9 mouse cellular contexts compared by ENCODE assay signal in genomic region chr13:56601199-56601598, GRCm38 (mm10). TPM values are rescaled to one million over a fixed set of nuclear protein-coding genes. Genes with fewer than 3 reads are reported as not detected.
DNase-seq lines count a peak whose midpoint lies in the region; ATAC-seq lines count a peak whose summit lies in the region.
"Had no signal": no experiment of that assay in that cellular context is flagged by ENCODE, and none has a peak within 500 bp of the region (broad histone marks: within the 10 kb centered on the region; RNA-seq: fewer than 3 reads in every experiment).

No protein-coding gene starts in this region.

- H3K36me3 ChIP-seq in kidney, embryonic 15.5 days, result no peaks in the 10 kb centered on the region
- H3K36me3 ChIP-seq in heart, embryonic 16.5 days (ENCODE audit: control insufficient read depth, insufficient read depth), result no peaks in the 10 kb centered on the region
- no peaks in the 10 kb centered on the region for H3K36me3 ChIP-seq in macrophage (ENCODE audit: inconsistent target)
- no peaks in the 10 kb centered on the region for H3K36me3 ChIP-seq in liver, embryonic 11.5 days (ENCODE audit: control insufficient read depth, insufficient read depth, low read length)
- H3K36me3 ChIP-seq: hindbrain, embryonic 15.5 days had no signal

- H3K9ac ChIP-seq in kidney, embryonic 15.5 days, result no peak overlapping the region
- no peak overlapping the region; the same call in 1 of the 2 replicates for H3K9ac ChIP-seq in heart, embryonic 16.5 days (ENCODE audit: low read length)
- no peak overlapping the region for H3K9ac ChIP-seq in liver, embryonic 11.5 days (ENCODE audit: low read depth, low read length)
- H3K9ac ChIP-seq: hindbrain, embryonic 15.5 days had no signal

- peak overlapping the region; percentile 83 for H3K27ac ChIP-seq in kidney, embryonic 15.5 days
- H3K27ac ChIP-seq in heart, embryonic 16.5 days (ENCODE audit: low read length), result peak overlapping the region; percentile 89
- H3K27ac ChIP-seq in macrophage, result peak overlapping the region; percentile 62
- H3K27ac ChIP-seq in liver, embryonic 11.5 days (ENCODE audit: low read depth, low read length), result no peak overlapping the region
- H3K27ac ChIP-seq: hindbrain, embryonic 15.5 days had no signal

- H3K4me1 ChIP-seq in kidney, embryonic 15.5 days, result peaks cover 58% of the 10 kb centered on the region
- peaks cover 39% of the 10 kb centered on the region for H3K4me1 ChIP-seq in heart, embryonic 16.5 days (ENCODE audit: control insufficient read depth, insufficient read depth, low read length)
- no peaks in the 10 kb centered on the region for H3K4me1 ChIP-seq in liver, embryonic 11.5 days (replicated peaks; ENCODE audit: control insufficient read depth, insufficient read depth, low read length)

- H3K27me3 ChIP-seq in kidney, embryonic 15.5 days, result peaks cover 3% of the 10 kb centered on the region; the same call in 1 of the 2 replicates
- H3K27me3 ChIP-seq in heart, embryonic 16.5 days (ENCODE audit: control insufficient read depth, insufficient read depth, low read length), result no peaks in the 10 kb centered on the region; the same call in 1 of the 2 replicates
- H3K27me3 ChIP-seq in liver, embryonic 11.5 days (replicated peaks; ENCODE audit: control insufficient read depth, insufficient read depth, low read length), result no peaks in the 10 kb centered on the region
- H3K27me3 ChIP-seq: hindbrain, embryonic 15.5 days had no signal

- H3K9me3 ChIP-seq in kidney, embryonic 15.5 days (replicated peaks), result no peaks in the 10 kb centered on the region
- H3K9me3 ChIP-seq in heart, embryonic 16.5 days (replicated peaks; ENCODE audit: control insufficient read depth, low read length), result no peaks in the 10 kb centered on the region
- no peaks in the 10 kb centered on the region for H3K9me3 ChIP-seq in liver, embryonic 11.5 days (ENCODE audit: control insufficient read depth, low read length)
- H3K9me3 ChIP-seq: hindbrain, embryonic 15.5 days had no signal

- H3K4me2 ChIP-seq in kidney, embryonic 15.5 days, result no peak overlapping the region
- H3K4me2 ChIP-seq in heart, embryonic 16.5 days (ENCODE audit: low read depth, low read length), result no peak overlapping the region
- no peak overlapping the region for H3K4me2 ChIP-seq in liver, embryonic 11.5 days
- H3K4me2 ChIP-seq: hindbrain, embryonic 15.5 days had no signal

- ATAC-seq in kidney, embryonic 15.5 days (replicated peaks; ENCODE audit: low FRiP score), result no peak; the same call in 1 of the 2 replicates
- ATAC-seq in heart, embryonic 16.5 days (replicated peaks; ENCODE audit: extremely low read depth, insufficient read depth, low FRiP score), result peak; percentile 47
- ATAC-seq in liver, embryonic 11.5 days (replicated peaks; ENCODE audit: low FRiP score), result no peak

- no peaks in the 10 kb centered on the region for H3K79me2 ChIP-seq in macrophage (ENCODE audit: inconsistent target)

- no peak for DNase-seq in kidney, adult 8-10 months
- DNase-seq in embryo, embryonic 10 days (ENCODE audit: low spot score), result peak; percentile 73
- DNase-seq in cerebellum, postnatal 10 days, result no peak
- no peak for DNase-seq in liver, embryonic 11.5 days (ENCODE audit: low spot score)
- DNase-seq in kidney, adult 11 months, result no peak

- no peak overlapping the region for H3K4me3 ChIP-seq in kidney, embryonic 15.5 days (replicated peaks)
- H3K4me3 ChIP-seq in heart, embryonic 16.5 days (ENCODE audit: low read length), result no peak overlapping the region
- H3K4me3 ChIP-seq in macrophage (ENCODE audit: inconsistent target), result no peak overlapping the region
- H3K4me3 ChIP-seq in liver, embryonic 11.5 days (ENCODE audit: low read depth, low read length), result no peak overlapping the region
- H3K4me3 ChIP-seq: hindbrain, embryonic 15.5 days had no signal

- WGBS in kidney, embryonic 15.5 days, result 29% methylated on average over 11 of the region's 11 CpGs
- WGBS in heart, embryonic 16.5 days, result 24% methylated on average over 11 of the region's 11 CpGs
- 12% methylated on average over 11 of the region's 11 CpGs for WGBS in macrophage (ENCODE audit: missing documents)
- 45% methylated on average over 11 of the region's 11 CpGs for WGBS in liver, embryonic 11.5 days

RNA-seq across cellular contexts. Expression of gene Tgfbi, which starts 8.1 kb away (rescaled TPM):
- polyA plus RNA-seq in kidney, embryonic 15.5 days (2015; fragmentation: Nextera tagmentation; extraction: Ambion mirVana), result 121 and 135 TPM in 2 replicates
- polyA plus RNA-seq in heart, embryonic 16.5 days (2015; fragmentation: Nextera tagmentation; extraction: Ambion mirVana), result 32.7 and 39.5 TPM in 2 replicates
- total RNA-seq in macrophage (2018; cell fraction: chromatin; rRNA removed), result 10 to 100 TPM in 22 of 26 experiments, 1 to 10 TPM in 4; 5.1 to 68.8 (median 24.5) TPM
- 10 to 100 TPM in 23 of 26 experiments, 1 to 10 TPM in 3; 8.6 to 81.9 (median 35.9) TPM for total RNA-seq in macrophage (2018; cell fraction: cytosol; rRNA removed)
- 100 to 1,000 TPM in 3 of 26 experiments, 10 to 100 TPM in 23; 12.2 to 255 (median 66.8) TPM for total RNA-seq in macrophage (2018; cell fraction: nucleus; rRNA removed)
- 9.3 to 47.2 TPM (median 39.5 TPM) in 3 replicates for polyA plus RNA-seq in macrophage (2018)
- polyA plus RNA-seq in liver, embryonic 11.5 days (2014; fragmentation: Nextera tagmentation; extraction: Ambion mirVana), result 27.6 and 28.2 TPM in 2 replicates

RNA-seq across cellular contexts. Expression of gene Lect2, which starts 52.9 kb away (rescaled TPM):
- polyA plus RNA-seq in kidney, embryonic 15.5 days (2015; fragmentation: Nextera tagmentation; extraction: Ambion mirVana), result 1.8 and 2.5 TPM in 2 replicates
- not detected in 2 replicates for polyA plus RNA-seq in heart, embryonic 16.5 days (2015; fragmentation: Nextera tagmentation; extraction: Ambion mirVana)
- total RNA-seq in macrophage (2018; cell fraction: chromatin; rRNA removed), result not detected
- total RNA-seq in macrophage (2018; cell fraction: cytosol; rRNA removed), result not detected
- not detected for total RNA-seq in macrophage (2018; cell fraction: nucleus; rRNA removed)
- not detected in 3 replicates for polyA plus RNA-seq in macrophage (2018)
- 31.8 and 34.4 TPM in 2 replicates for polyA plus RNA-seq in liver, embryonic 11.5 days (2014; fragmentation: Nextera tagmentation; extraction: Ambion mirVana)
